Mouse (Mus musculus) lung, postnatal 0 days (tissue): ENCODE data around the gene Ncor2.

ENCODE experiments used
- CTCF ChIP-seq: IDR thresholded peaks from 2 replicates; pipeline ENCODE4 v1.5.1; 2016; ENCODE audit warnings: antibody characterized with exemption, mild to moderate bottlenecking
- EP300 ChIP-seq: IDR thresholded peaks from 2 replicates; pipeline ENCODE4 v1.6.1; 2016; ENCODE audit warnings: antibody characterized with exemption, mild to moderate bottlenecking, control low read depth

- TF ChIP-seq EP300 (no peak), CTCF (no peak)
Observed at GRCm38 (mm10) chr5:124992891-124993290, 186.1 kb downstream of the Ncor2 start.
